Mouse (Mus musculus): ENCODE results near the gene Fut11.

Gene Fut11

DNA sequence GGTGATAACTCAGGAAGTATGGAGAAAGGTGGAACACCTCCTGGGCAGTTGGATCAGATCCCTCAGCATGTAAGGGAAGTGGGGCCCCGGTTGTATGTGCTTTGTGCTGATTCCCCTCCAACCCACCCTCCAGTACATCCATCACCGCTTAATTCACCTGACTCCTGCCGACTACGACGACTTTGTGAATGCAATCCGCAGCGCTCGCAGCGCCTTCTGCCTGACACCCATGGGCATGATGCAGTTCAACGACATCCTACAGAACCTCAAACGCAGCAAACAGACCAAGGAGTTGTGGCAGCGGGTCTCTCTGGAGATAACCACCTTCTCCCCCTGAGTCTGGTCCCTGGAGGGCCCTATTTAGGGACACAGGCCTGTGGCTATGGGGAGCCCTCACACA lies 28.2 kb downstream of the Fut11 start:
- no peak for DNase-seq

DNA sequence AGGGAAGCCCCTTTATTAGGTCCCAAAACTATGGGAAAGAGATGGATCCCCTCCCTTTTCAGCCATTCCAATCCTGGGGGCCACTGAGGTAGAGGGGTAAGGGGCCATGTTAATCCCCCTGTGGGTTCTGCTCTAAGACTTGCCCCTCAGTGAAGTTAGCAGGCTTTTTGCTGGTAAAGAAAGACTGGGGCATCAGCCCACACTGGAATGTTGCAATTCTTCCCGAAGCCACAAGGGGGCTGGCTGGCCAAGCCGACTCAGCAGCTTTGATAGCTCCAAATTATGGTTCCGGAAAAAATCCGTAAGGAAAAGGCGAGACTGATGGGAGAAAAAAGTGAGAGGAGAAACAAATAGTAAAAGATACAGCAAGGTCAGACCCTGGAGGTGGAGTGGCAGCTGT lies 29.3 kb downstream of the Fut11 start:
- DNase-seq: peak; percentile 55

DNA sequence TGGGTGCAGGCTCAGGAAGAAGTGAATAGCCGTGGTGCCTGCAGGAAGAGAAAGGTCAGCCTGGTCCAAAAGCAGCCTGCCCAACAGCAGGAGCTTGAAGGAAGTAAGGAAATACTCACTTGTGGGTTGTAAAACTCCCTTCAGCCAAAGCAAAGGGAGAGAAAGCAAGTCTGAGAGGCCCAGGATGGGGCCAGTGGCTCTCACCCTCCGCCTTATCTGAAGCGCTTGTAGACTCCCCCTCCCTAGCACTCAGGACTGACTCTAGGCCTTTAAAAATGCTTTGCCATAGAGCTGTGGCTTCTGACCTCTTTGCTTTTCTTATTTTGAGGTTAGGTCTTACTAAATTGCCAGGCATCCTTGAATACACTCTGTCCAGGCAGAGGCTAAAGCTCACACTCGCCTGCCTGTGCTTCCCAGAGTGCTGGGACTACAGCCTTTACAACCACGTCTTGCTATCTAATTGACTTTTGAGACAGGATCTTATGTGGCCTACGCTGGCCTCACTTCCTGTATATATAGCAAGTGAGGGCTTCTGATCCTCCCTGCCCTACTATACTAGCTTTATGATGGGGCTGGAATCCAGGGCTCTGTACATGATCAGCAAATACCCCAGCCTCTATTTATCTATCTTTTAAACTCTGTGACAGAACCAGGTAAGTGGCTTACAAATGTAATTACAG lies 31.0 kb downstream of the Fut11 start:
- DNase-seq: no peak

- DNase-seq: no peak
Observed at GRCm38 (mm10) chr14:20729871-20730270, 35.1 kb downstream of the Fut11 start.

DNA sequence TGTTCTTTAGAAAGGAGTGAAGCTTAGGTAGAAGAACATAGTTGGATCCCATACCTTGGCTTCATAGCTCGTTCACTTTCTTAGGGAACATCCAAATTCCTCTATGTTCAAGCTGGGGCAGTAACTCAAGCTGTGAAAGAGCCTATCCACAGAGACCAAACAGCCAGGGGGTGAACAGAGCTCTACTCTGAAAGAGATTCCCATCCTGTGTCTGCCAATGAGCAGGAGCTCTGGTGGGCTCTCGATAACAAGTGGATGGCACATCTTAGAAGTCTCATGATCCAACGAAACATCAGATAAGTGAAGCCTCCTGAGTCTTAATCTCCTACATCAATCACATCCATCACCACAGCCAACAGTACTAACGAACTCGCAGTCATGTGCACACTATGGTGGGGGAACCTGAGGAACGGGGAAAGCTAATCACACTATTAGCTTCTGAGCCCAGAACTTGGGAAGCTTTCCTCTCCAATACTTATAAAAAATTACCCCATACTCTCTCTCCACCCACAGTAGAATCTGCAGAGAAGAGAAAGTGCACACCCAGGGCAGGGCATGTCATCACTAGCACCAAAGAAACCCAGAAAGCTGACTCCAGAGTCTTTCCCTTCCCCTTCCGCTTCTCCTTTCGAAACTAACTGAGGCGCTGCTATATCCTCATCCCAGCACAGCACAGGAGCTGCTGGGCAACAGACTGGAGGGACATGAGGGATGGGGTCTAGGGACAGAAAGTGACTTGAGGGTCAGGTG lies 36.3 kb downstream of the Fut11 start:
- DNase-seq: no peak

GRCm38 (mm10) chr14:20733041-20733951 lies 38.5 kb downstream of the Fut11 start:
- DNase-seq: no peak

GRCm38 (mm10) chr14:20733952-20734774 lies 39.4 kb downstream of the Fut11 start, which contains the start of gene Ndst2:
TSS of gene Ndst2 (minus strand) at chr14:20734562.
- DNase-seq: peak; percentile 87

- no peak for DNase-seq
Observed at GRCm38 (mm10) chr14:20735052-20735451, 40.3 kb downstream of the Fut11 start.

DNA sequence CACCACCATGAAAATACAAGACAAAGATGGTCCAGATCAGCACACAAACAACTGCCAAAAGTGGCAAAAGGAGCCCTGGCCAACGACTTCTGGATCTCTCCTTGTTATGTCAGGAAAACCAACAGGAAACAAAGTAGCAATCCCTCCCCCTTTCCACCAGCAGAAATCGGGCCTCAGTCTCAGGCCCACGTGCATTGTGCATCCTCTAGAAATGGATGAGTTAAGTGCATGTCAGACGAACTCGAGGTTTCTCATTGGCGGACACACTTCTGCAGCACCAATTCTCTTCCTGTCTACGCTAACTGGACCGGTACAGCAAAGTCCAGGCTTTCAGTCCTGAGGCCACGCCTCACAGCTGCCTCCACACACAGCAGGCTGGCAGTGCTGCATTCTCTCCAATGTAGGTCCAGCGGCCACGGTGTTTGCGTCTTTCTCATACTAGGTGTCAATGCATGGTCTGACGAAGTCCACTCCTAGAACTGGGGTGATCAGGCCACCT lies 41.2 kb downstream of the Fut11 start:
- DNase-seq: no peak

- DNase-seq: peak; percentile 53
Observed at GRCm38 (mm10) chr14:20737306-20737705, 42.5 kb downstream of the Fut11 start.

DNA sequence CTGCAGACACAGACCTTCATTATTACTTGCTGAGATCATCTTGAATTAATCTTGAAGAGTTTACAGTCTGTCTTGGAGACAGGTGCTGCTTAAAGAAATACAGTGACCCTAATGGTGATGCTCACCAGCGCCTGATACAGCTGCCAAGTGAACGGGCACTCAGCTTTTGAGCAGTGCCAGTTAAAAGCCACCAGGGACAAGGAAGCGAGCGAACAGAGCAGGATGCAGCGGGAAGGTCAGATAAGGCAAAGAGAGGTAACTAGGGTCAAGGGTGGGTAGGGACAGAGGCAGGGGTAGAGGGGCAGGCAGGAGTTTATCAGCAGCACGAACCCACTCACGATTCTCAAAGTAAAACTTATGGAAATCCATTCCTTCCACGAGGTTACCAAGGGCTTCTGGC lies 43.7 kb downstream of the Fut11 start:
- DNase-seq: no peak

DNA sequence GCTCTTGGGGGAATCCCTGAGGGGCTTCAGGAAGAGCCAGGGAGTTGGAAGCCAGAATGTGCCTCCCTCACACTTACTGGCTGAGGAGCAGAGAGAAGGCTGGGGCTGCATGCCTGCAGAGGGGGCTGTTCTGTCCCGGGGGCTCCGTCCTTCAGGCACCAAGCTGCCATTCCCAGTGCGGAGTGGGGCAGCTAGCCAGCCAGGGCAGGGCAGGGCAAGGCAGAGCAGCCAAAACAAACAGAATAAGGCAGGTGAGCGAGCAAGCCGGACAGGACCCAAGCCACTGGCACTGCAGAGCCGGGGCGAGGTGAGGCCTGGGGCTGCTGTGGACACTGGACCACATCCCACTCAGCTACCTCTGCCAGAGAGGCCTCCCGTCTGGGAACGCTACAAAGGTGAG lies 46.5 kb downstream of the Fut11 start:
- no peak for DNase-seq

DNA sequence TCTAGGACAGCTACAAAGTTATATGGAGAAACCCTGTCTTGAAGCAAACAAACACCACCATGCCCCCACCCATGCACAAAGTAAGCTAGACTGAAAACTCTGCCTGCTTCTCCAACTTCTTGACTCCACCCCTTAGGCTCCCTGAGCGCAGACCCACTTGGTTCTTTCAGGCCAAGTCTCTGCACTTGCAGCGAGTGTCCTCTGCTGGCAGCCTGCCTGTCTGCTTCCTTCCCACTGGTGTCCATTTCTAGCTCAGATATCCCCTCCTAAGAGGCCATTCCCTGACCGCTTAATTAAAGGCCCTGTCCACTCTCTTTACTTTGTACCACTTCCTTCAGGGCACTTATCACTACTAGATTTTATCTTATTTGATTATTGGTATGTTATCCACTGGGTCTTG lies 48.8 kb downstream of the Fut11 start:
- no peak for DNase-seq

DNA sequence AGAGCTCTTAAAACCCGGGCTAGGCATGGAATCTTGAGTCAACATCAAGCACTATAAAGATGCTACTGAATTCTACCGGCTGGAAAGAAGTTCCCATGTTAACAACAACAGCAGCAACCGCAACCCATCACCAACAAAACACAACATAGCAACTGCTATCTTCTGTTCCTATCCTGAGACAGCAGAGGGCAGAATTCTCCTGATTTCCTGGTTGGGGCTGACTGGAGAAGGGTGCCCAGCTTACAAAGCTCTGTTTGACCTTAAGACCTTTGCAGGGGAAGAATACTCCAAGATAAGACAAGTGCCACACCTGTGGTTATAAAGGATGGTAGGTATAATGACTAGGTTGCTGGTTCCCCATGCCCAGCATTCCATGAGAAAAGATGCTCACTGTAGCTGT lies 52.2 kb downstream of the Fut11 start:
- no peak for DNase-seq

DNA sequence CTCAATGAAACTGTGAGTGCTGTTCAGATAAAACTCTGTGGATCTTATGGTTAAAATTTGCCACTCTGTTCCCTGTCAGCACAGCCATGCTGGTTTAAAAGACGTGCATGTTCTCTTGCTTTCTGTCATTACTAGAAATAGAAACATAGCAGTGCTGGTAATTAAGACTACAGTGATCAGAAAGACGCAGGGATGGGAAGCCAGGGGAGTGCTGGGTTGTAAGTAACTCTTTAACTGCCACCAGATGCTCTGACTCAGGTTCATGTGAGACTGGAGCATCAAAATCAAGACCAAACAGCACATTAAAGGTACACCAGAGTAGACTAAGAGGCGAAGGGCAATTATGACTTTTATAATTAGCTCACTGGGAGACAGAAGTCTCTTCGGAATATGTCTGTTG lies 53.6 kb downstream of the Fut11 start:
- DNase-seq: no peak

DNA sequence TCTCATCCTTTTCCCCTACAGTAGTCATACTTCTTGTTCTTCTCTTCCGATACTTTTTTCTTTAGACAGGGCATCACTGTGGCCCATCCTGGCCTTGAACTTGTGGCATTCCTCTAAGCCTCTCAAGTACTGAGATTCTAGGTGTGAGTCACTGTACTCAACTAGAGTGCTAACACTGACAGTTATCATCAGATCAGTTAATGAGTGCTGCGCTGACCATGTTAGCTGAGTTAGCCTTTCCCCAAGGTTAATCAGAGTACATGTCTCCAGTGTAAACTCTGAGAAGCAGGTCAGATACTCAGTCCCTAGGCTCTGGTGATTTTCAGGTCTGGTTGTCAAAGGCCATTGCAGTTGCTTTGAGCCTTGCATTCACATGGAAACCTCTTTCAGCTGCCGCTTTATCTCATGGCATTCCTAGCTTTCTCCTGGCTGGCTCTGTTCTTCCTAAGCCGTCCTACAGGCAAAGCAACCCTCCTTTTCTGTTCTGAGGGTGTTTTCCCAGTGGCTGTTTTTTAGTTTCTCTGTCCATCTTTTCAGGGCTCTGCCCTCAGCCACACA lies 54.8 kb downstream of the Fut11 start:
- no peak for DNase-seq

- no peak for DNase-seq
Observed at GRCm38 (mm10) chr14:20750503-20750902, 55.7 kb downstream of the Fut11 start.
